Mouse (Mus musculus): ENCODE data around the gene Zfp423.

DNA sequence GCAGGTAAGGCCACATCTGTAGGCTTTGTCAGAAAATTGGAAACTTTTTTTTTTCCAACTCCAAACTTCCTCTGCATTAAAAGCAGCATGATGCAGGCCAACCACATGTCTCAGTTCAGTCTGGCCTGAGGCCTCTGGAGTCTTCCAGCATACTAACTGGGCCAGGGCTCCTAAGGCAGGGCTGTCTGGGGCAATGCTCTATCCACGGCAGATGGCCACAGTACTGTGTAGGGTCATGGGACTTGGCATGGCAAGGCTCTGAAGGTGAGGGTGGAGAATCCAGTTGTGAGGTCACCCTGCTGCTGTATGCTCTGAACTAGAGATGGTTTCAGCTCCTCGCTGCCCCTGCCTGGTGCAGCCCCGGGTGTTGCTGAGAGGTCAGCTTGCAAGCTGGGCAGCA is 289.2 kb downstream of the Zfp423 start:
- no peak for TF ChIP-seq CTCF (IDR thresholded peaks at IDR 0.05; ENCODE audit: borderline replicate concordance, control insufficient read depth, extremely low read depth, insufficient read depth, low read length, poor library complexity)
- no peak for TF ChIP-seq POLR2A (IDR thresholded peaks at IDR 0.05; ENCODE audit: control insufficient read depth, extremely low read depth, insufficient read depth, low read length, poor library complexity)
